Mouse (Mus musculus): ENCODE measurements around the gene Pou2af1. TPM values are rescaled to one million over a fixed set of nuclear protein-coding genes. Genes with fewer than 3 reads are reported as not detected.

Pou2af1 gene
- polyA plus RNA-seq (2012; rRNA removed) = 1.2 and 2.4 TPM in 2 replicates

- no peak for DNase-seq (ENCODE audit: low read depth)
Measured at GRCm38 (mm10) chr9:51213023-51213728, at the start of gene Pou2af1. TSS of gene Pou2af1 (plus strand) at chr9:51213708.

DNA sequence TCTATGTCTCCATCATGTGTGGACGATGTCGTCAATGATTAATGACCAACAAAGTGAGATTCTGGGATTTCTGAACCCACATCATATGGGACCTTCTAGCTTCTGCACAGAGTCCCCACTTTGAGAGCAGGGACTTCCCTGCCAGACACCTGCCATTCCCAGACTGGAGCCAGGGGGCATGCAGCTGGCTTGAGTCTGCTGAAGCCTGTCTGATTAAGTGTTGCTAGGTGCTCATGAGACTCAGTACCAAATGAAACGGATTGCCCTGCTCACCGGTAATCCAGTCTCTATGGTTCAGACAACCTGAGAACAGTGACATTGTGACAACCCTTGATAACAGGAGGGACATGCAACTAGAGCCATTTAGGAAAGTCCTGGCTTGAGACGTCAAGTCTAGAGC lies 49.5 kb upstream of the Pou2af1 start:
- no peak for DNase-seq (ENCODE audit: low read depth)

- DNase-seq (ENCODE audit: low read depth) = no peak
Measured at GRCm38 (mm10) chr9:51165312-51166180, 48.0 kb upstream of the Pou2af1 start, which contains the start of gene Gm32742. TSS of gene Gm32742 (minus strand) at chr9:51165517.

- no peak for DNase-seq (ENCODE audit: low read depth)
Measured at GRCm38 (mm10) chr9:51167954-51168353, 45.6 kb upstream of the Pou2af1 start.

- DNase-seq (ENCODE audit: low read depth) = no peak
Measured at GRCm38 (mm10) chr9:51168698-51169097, 44.8 kb upstream of the Pou2af1 start.

GRCm38 (mm10) chr9:51169133-51169532 lies 44.4 kb upstream of the Pou2af1 start:
- no peak for DNase-seq (ENCODE audit: low read depth)

- DNase-seq (ENCODE audit: low read depth) = no peak
Measured at GRCm38 (mm10) chr9:51170298-51170697, 43.2 kb upstream of the Pou2af1 start.

DNA sequence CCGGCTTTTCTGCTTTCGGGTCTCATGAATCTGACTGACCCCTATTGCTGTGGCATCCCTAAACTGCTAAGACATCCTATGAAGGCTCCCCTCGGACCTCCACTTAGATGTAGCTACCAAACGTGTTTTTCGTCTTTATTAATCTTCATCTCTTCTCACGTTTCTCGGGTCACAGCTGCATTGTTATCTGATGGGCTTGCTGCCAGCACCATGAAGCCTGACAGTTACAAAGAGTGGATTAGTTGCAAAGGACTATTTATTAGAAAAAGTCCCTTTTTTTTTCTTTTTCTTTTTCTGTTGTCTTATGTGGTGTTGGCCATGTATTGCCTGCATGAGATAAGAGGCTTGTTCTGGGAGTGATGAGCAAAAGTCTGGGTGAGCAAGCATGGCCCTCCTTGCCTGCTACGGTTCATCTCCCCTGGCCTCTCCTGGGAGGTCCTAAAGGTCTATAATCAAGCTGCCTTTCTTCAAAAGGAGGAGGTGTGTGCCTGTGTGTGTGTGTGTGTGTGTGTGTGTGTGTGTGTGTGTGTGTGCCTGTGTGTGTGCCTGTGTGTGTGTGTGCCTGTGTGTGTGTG lies 38.5 kb upstream of the Pou2af1 start:
- no peak for DNase-seq (ENCODE audit: low read depth)

DNA sequence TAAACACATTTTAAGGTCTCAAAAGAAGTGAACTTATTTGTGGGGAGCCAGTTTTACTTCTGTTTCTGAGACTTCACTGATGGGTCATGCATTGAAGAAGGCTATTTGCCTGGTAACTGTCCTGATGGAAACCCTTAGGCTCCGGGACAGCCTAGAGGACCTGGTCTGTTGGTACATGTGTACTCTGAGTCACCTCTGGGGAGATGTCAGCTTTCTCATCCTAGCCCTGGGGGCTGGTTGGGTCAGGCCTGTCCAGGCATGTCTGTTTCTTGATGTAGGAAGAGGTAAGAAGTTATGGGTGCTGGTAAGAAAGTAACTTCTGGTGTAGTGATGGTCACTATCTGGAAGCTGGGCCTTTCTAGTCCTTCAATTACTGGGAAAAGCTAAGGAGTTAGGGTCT lies 37.8 kb upstream of the Pou2af1 start:
- no peak for DNase-seq (ENCODE audit: low read depth)

DNA sequence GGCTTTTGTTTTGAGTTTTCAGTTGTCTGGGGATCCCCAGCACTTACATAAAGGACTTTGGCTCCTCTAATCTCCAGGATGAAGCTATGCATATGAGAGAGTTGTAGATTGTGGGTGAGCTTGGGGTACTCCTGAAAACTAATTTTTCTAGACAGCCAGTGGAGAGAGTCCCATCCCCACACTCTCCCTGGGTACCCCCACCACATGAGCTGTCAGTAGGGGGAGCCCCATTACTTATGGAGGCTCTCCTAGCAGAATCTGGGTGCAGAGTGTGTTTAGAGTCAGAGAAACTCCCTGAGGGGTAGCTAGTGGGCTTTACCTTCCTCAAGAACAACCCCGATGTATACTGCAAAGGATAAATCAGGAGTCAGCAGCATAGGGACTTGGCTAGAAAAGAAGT lies 35.2 kb upstream of the Pou2af1 start:
- DNase-seq (ENCODE audit: low read depth) = no peak

DNA sequence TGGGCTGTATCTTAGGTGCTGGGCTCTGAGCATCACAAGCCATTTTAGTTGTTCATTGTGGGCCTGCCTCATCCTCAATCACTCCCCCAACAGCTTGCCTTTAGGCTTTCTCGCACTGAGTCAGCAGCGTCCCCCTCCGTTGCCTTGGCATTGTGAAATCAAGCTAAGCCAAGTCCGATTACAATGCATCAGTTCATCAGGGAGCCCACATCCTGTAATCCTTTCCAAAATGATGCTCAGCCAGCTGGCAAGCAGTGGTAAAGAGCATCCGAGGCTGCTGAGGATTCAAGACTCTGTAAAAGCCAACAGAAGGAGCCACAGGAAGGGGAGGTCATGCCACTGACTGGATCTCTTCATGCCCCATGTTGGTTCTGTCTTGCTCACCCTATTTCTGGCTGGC lies 32.9 kb upstream of the Pou2af1 start:
- DNase-seq (ENCODE audit: low read depth) = no peak

- DNase-seq (ENCODE audit: low read depth) = no peak
Measured at GRCm38 (mm10) chr9:51182716-51183710, 30.5 kb upstream of the Pou2af1 start.

GRCm38 (mm10) chr9:51185386-51185785 lies 28.1 kb upstream of the Pou2af1 start:
- no peak for DNase-seq (ENCODE audit: low read depth)

DNA sequence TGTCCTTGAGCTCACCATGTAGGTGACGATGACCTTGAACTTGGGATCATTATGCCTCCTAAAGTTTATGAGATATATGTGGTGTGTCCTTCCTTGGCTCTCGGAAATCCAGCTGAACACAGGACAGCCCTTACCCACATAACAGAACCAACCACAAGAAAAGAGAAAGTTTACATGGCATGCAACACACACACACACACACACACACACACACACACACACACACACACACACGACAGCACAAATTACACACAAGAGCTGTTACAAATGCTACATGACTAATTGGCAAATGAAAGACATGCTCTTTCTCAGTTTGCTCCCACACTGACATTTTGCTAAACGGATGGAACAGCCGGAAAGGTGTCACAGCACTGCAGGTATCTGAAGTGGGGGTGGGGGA lies 27.6 kb upstream of the Pou2af1 start:
- no peak for DNase-seq (ENCODE audit: low read depth)

DNA sequence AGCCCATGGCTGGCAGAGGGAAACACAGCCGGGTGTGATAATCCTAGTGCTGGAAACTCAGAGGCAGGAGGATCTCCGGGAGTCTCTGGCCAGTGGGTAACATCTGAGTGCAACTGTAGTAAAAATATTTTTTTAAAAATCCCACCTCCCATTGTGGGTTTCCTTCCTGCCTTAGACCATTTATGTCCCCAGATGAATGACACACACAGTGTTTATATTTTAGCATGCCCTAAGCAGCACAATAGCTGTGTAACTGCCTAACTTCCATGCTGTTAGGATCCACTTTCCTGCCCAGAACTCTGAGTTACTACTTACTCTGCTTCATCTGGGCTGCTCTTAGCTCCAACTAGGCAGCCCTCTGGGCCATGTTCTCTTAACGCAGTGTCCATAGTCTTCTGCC lies 22.9 kb upstream of the Pou2af1 start:
- DNase-seq (ENCODE audit: low read depth) = no peak

DNA sequence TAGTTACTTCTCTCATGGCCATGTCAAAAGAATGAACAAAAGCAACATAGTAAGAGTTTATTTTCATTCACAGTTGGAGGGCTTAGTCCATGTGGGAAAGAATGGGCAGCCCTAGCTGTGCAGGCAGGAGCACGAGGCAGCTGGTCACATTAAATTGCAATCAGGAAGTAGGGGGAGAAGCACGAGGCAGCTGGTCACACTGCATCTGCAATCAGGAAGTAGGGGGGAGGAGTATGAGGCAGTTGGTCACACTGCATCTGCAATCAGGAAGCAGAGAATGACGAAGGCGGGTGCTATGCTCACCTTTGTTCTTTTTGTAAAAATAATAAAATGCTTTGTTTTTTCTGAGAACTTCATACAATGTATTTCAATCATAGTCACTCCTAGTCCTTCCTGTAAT lies 18.7 kb upstream of the Pou2af1 start:
- no peak for DNase-seq (ENCODE audit: low read depth)

GRCm38 (mm10) chr9:51208974-51209332 lies 4.6 kb upstream of the Pou2af1 start:
- no peak for DNase-seq (ENCODE audit: low read depth)

GRCm38 (mm10) chr9:51211191-51211590 lies 2.3 kb upstream of the Pou2af1 start:
- no peak for DNase-seq (ENCODE audit: low read depth)

- no peak for DNase-seq (ENCODE audit: low read depth)
Measured at GRCm38 (mm10) chr9:51213729-51214237, 275 bp downstream of the Pou2af1 start.

DNA sequence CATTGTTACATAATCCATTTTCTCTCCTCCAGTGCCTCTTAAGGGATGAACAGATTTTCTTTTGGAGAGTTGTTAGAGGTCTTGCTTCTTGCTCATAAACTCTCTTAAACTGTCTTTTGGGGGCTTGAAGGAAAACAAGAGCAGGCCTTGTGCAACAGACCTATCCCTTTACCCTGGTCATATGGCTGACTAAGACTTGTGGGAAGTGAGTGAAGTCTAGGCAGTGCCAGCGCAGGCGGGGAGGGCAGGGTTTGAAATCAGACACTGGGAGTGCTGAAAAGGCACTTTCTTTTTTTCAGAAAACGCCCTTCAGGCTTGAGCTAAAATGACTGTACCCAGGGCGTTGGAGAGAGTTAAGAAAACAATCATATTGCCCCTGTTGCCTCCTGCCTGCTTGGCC lies 1.8 kb downstream of the Pou2af1 start:
- DNase-seq (ENCODE audit: low read depth) = no peak

DNA sequence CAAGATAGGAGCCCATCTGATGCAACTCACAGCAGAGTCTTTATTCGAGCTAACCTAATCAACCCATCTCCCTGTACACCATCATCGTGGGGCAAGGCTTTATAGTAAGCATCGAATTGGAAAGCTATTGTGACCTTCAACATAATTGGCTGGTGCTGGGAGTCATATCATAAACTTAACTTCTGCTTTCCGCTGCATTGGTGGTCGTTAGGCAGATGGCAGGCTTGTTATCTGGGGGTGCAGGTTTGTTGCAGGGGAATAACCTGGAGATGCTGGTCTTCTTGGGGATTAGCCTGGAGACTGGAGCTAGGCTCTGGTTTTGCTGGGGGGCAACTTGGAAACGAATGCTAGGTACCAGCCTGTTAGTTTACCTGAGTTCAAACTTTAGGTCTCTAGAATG lies 2.4 kb downstream of the Pou2af1 start:
- no peak for DNase-seq (ENCODE audit: low read depth)
